Mouse (Mus musculus): Measurements from ENCODE around the gene Crtc1.

The Crtc1 gene

DNA sequence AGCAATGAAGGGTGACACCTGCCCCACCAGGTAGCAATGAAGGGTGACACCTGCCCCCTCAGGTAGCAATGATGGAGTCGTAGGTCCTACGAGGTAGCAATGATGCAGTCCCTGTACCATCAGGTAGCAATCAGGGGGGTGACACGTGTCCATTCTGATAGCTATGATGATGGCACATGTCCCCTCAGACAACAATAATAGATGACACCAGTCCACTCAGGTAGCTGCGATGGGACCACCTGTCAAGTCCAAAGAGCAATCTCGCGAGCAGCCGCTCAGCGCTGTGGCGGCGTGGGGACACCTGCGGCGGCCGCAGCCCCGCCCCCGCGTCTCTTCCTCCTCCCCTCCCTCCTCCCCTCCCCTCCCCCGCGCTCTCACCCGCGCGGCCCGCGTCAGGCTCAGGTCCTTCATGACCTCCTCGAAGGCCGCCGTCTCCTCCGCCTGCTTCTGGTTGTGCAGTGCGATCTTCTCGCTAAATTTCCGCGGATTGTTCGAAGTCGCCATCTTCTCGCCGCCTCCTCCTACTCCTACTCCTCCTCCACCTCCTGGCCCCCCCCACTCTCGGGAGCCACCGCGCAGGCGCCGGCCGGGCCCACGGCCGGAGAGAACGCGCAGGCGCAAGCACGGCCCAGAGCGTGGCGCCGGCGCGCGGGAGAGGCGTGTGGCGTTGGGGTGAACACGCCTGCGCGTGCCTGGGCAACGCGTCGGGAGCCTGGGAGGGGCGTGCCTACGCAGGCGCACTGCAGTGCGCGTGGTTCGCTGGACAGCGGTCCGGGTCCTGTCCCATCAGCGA is at the start of gene Crtc1:
Gene Crtc1, minus strand, starts transcription at position 525 of the 793 bp plus-strand sequence.
- peak; percentile 82 to 93 for DNase-seq (ENCODE audit: low spot score in 2 of 2)

DNA sequence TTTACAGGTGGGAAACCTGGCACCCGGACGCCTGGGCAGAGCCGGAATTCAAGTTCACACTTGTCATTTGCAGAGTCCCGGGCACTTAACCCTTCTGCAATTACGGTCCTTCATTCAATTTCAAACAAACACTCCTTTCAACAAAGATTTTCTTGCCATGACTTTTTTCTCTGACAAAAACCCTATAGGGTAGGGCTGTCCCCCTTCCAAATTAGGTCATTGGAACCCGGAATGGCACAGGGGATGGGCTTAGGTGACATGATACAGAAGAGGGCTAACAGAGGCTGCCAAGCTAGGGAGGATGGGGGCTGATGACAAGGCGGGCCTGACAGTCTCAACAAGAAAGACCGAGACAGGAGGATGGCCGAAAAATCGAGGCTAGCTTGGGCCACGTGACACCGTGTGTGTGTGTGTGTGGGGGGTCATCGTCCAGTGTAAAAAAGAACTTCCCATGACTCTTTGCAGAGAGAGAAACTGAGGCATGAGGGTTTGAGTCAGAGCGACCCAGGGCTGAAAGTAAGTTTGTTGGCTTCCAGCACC is 49.6 kb upstream of the Crtc1 start:
- no peak for DNase-seq (ENCODE audit: low spot score in 2 of 2)

- no peak for DNase-seq (ENCODE audit: low spot score in 2 of 2)
Observed at GRCm38 (mm10) chr8:70487993-70488796, 48.8 kb upstream of the Crtc1 start.

DNA sequence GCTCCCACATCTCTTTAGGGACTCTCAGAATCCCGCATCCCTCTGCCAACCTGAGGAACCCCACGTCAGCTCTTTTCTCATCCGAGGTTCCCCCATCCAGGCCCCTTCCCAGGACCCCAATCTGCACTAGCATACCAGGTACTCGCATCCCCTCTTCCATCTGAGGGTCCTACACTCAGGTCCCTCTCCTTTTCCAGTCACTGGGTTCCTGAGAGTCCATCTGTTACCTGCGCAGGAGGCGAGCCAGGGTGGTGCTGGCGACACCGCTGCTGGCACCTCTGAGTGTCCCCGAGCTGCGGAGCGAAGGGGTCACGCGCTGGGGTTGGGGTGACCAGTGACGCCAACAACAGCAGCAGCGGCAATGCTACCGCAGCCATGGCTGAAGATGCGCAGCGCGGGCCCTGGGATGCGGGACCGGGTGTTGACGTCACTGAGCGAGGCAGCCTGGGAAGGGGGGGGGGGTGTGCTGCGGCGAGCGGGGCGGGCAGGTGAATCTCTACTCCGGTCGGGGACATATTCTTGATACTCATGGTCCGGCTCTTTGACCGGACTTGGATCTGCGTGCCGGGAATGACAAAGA is 47.7 kb upstream of the Crtc1 start, which contains the start of gene Tmem59l:
Gene Tmem59l, minus strand, starts transcription at position 418 of the 580 bp plus-strand sequence.
- DNase-seq (ENCODE audit: low spot score in 2 of 2), result no peak

DNA sequence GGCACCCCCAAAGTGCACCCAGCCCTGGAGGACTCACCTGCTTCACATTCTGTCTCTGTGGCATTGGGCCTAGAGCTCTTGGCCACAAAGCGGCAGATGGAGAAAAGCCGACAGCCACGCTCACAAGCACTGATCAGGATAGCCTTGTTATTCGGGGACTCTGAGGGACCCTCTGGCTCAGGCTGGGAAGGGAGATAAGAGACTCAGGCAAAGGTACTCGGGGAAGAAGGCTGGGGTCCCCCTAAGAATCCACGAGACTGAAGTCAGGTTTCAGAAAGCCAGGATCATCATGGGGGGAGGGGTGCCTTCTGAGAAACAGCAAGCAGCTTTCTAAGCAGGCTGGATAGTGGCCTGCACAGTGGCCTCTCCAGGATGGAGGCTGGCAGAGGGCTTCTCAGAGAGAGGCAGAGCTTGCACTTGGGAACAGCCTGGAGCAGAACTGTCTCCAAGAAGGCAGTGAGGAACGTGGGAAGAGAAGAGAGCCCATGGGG is 46.9 kb upstream of the Crtc1 start:
- no peak for DNase-seq (ENCODE audit: low spot score in 2 of 2)

GRCm38 (mm10) chr8:70482943-70483342 is 43.6 kb upstream of the Crtc1 start:
- DNase-seq (ENCODE audit: low spot score in 2 of 2), result no peak

GRCm38 (mm10) chr8:70481908-70482307 is 42.5 kb upstream of the Crtc1 start:
- DNase-seq (ENCODE audit: low spot score in 2 of 2), result no peak

- no peak for DNase-seq (ENCODE audit: low spot score in 2 of 2)
Observed at GRCm38 (mm10) chr8:70477269-70477982, 38.0 kb upstream of the Crtc1 start.

- DNase-seq (ENCODE audit: low spot score in 2 of 2), result peak; percentile 72 to 84
Observed at GRCm38 (mm10) chr8:70476333-70477268, 37.2 kb upstream of the Crtc1 start, which contains the start of gene Klhl26. TSS of gene Klhl26 (minus strand) at chr8:70476968.

DNA sequence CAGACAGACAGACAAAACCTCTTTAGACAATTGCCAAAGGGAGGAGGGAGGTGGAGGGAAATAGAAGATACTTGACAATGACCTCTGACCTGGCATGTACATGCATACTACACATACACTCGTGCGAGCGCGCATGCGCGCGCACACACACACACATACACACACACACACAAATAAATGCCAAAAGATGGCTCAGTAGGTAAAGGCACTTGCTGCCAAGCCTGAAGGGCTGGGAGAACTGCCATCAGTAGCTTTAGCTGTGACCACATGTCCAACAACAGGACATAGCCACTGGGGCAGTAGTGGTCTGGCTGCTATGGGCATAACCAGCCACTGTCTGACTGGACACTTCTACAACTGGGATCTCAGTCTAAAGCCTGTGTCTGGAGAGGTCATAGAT is 32.5 kb upstream of the Crtc1 start:
- DNase-seq (ENCODE audit: low spot score in 2 of 2), result no peak

DNA sequence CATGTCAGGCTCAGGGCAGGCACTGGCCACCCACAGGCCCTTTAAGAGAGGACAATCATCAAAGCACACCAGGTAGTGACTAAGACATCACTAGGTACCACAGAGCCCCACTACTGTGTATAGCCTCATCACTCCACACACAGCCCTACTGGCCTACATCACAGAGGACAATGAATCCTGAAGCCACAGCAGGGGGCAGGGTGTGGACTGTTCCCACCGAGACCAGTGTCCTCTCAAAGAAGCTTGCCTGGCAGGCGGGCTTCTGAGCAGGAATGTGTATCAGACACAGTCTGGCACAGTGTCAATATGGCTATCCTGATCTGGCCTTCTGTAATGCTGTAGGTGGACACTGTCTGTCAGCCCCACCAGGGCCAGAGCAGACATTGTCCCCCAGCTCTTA is 30.6 kb upstream of the Crtc1 start:
- no peak for DNase-seq (ENCODE audit: low spot score in 2 of 2)

GRCm38 (mm10) chr8:70469295-70469916 is 30.0 kb upstream of the Crtc1 start:
- no peak for DNase-seq (ENCODE audit: low spot score in 2 of 2)

DNA sequence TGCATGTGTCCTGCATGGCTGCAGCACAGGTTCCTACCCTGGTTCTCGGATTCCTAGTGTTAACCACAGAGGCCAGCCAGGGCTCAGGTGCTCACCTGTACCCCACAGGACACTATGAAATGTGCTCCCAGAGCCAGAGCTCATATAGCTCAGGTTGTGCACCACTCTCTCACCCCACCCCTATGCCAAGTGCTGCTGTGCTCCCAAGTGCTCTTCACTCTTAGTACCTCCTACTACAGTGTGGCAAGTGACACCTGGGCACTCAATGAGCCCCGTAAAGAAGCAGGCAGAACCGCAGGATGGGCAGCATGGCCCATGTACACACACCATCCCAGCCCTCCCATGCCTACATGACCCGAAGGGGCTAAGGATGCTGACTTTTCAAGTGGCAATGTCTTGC is 29.4 kb upstream of the Crtc1 start:
- no peak for DNase-seq (ENCODE audit: low spot score in 2 of 2)

DNA sequence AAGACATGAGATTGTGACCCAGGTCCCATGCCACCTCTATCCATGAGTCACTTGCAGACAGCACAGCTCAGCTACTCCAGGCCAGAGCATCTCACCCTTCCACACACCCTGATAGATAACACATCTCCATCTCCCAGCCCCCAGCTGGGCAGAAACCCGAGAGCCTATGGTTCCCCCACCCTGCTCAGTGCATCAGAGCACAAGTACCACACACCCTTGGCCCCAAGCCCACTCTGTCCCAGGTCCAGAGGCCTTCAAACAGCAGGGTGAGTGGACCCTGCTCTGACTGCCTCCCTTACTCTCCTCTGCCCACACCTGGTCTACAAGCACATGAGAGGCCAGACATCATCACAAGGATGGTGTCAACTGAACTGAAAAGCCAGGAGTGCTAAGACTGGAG is 28.5 kb upstream of the Crtc1 start:
- no peak for DNase-seq (ENCODE audit: low spot score in 2 of 2)

- no peak for DNase-seq (ENCODE audit: low spot score in 2 of 2)
Observed at GRCm38 (mm10) chr8:70467229-70467725, 27.9 kb upstream of the Crtc1 start.

- DNase-seq (ENCODE audit: low spot score in 2 of 2), result no peak
Observed at GRCm38 (mm10) chr8:70466771-70467170, 27.4 kb upstream of the Crtc1 start.

DNA sequence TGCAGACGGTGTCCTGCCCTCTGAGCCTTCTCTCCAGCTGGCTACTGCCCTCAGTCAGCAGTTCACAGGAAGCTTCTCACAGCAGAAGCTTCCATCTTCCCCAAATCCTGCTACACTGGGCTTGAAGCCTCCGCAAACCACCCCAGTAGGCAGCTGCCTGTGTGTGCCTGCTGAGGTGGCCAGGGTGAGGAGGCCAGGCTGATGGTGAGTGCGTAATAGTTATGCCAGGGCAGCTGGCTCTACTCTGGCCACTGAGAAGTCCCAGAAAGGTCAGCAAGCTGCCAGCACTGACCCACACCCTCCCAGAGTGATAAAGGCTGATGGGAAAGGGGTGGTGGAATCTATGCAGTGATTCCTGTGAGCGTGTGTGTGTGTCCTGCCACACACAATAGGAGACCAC is 26.9 kb upstream of the Crtc1 start:
- no peak for DNase-seq (ENCODE audit: low spot score in 2 of 2)

GRCm38 (mm10) chr8:70465701-70466100 is 26.3 kb upstream of the Crtc1 start:
- no peak for DNase-seq (ENCODE audit: low spot score in 2 of 2)

DNA sequence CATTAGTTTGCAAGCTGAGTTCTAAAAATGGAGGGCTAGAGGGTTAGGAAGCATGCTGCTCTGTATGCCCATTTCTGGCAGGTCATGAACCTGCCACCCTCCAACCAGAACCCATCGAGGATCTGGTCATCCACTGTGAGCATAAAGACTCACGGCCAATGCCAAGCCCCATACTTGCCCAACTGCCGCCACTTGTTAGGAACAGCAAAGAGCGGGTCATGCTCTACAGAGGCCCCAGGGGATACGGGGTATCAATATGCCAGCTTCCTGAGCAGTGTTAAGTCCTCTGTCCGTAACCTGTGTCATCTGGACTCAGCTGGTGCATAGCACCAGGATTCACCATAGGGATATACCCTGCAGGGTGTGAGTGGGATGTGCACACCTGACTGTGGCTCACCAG is 24.8 kb upstream of the Crtc1 start:
- no peak for DNase-seq (ENCODE audit: low spot score in 2 of 2)

DNA sequence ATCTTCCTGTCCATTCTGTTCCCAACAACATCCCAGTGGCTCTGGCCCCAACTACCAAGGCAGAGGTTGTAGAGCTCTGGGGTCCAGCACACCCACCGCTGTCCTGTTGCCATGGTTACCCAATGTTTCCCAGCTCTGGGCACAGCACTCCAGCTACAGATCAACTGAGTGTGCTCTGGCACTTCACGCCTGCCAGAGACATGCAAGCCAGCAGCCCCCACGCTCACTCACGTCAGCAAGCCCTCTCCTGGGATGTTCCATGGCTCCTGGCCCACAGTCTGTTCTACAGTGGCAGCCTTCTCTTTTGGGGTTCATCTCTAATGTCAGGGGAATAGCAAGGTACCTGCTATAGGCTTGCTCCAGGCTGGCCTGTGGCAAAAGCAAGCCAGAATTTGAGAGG is 23.9 kb upstream of the Crtc1 start:
- no peak for DNase-seq (ENCODE audit: low spot score in 2 of 2)
